Mouse (Mus musculus): ENCODE measurements around the gene Ror2. TPM values are rescaled to one million over a fixed set of nuclear protein-coding genes. Genes with fewer than 3 reads are reported as not detected.

The Ror2 gene
- polyA plus RNA-seq (2017; shearing (Covaris generic)): not detected

GRCm38 (mm10) chr13:53285756-53286361, at the start of gene Ror2:
Gene Ror2 (minus strand): TSS chr13:53286124.

Other genes with a start within 250 kb of the Ror2 start
- gene Sptlc1, start 91.3 kb upstream of the Ror2 start, polyA plus RNA-seq (2017; shearing (Covaris generic)): 39.4 TPM
- gene Msx2, start 186.9 kb upstream of the Ror2 start, polyA plus RNA-seq (2017; shearing (Covaris generic)): not detected